Mouse (Mus musculus) ES-CJ7 (cell line): ENCODE data around the gene Erc1.

Experiments
- DNase-seq: peaks from one replicate; pipeline ENCODE4 v3.0.0; 2011; ENCODE audit warnings: low read depth, low spot score

Erc1 gene

GRCm38 (mm10) chr6:119590872-119591271, 257.1 kb downstream of the Erc1 start:
- no peak for DNase-seq

GRCm38 (mm10) chr6:119587897-119588296, 260.1 kb downstream of the Erc1 start:
- DNase-seq: no peak

GRCm38 (mm10) chr6:119587454-119587853, 260.5 kb downstream of the Erc1 start:
- no peak for DNase-seq

GRCm38 (mm10) chr6:119585652-119586375, 262.2 kb downstream of the Erc1 start:
- DNase-seq: no peak

- DNase-seq: no peak
Measured at GRCm38 (mm10) chr6:119584061-119584460, 263.9 kb downstream of the Erc1 start.

- no peak for DNase-seq
Measured at GRCm38 (mm10) chr6:119583165-119583564, 264.8 kb downstream of the Erc1 start.

- no peak for DNase-seq
Measured at GRCm38 (mm10) chr6:119576706-119577105, 271.3 kb downstream of the Erc1 start.

GRCm38 (mm10) chr6:119575331-119575730, 272.6 kb downstream of the Erc1 start:
- DNase-seq: no peak

GRCm38 (mm10) chr6:119572296-119572695, 275.7 kb downstream of the Erc1 start:
- no peak for DNase-seq

GRCm38 (mm10) chr6:119570797-119571196, 277.2 kb downstream of the Erc1 start:
- DNase-seq: no peak

GRCm38 (mm10) chr6:119568339-119568738, 279.6 kb downstream of the Erc1 start:
- DNase-seq: no peak

GRCm38 (mm10) chr6:119565451-119566379, 282.3 kb downstream of the Erc1 start:
- DNase-seq: no peak

- no peak for DNase-seq
Measured at GRCm38 (mm10) chr6:119562558-119562957, 285.4 kb downstream of the Erc1 start.

- no peak for DNase-seq
Measured at GRCm38 (mm10) chr6:119558855-119559254, 289.1 kb downstream of the Erc1 start.

GRCm38 (mm10) chr6:119554439-119554838, 293.5 kb downstream of the Erc1 start:
- peak; percentile 50 for DNase-seq

- DNase-seq: peak; percentile 29
Measured at GRCm38 (mm10) chr6:119544518-119544864, 303.5 kb downstream of the Erc1 start.

- no peak for DNase-seq
Measured at GRCm38 (mm10) chr6:119543803-119544517, 304.0 kb downstream of the Erc1 start, which contains the start of gene Wnt5b. TSS of gene Wnt5b (minus strand) at chr6:119544347.

- DNase-seq: peak; percentile 53
Measured at GRCm38 (mm10) chr6:119543456-119543802, 304.5 kb downstream of the Erc1 start.

GRCm38 (mm10) chr6:119535867-119536266, 312.1 kb downstream of the Erc1 start:
- no peak for DNase-seq

- DNase-seq: no peak
Measured at GRCm38 (mm10) chr6:119533170-119533709, 314.7 kb downstream of the Erc1 start.

GRCm38 (mm10) chr6:119529659-119530058, 318.3 kb downstream of the Erc1 start:
- no peak for DNase-seq

- no peak for DNase-seq
Measured at GRCm38 (mm10) chr6:119526498-119526897, 321.5 kb downstream of the Erc1 start.
